12 mouse cellular contexts compared by ENCODE assay signal in the genomic region with DNA sequence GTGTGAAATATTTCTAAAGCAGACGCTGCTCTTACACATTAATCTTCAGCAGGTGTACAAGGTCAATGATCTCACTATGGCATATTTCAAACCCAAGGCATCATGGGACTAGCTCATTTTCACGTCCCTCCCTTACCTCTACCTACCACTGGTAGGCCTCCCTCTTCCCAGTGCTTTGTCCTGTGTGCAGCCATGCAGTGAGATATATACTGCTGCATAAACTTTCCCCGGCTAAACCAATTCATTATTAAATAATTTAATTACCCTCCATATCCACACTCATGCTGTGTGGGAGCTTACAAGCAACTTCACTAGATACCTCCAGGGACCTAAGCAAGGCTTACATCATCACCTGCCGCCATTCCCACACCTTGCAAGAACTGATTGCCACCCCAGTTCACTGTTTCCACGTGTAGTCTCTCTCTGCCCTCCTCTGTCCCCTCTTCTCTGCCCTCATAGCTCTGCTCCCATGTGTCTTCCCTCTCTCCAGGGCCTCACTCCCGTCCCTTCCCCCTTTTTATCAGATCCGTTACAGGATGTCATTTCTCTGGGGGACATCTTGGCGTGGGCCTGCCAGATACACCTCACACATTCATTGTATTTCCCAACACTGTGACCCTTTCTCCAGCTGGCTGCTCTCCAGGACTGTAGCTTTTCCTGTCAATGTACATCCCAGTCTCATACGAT.
DNase-seq lines count a peak whose midpoint lies in the region; ATAC-seq and TF ChIP-seq lines count a peak whose summit lies in the region.
"Had no signal": no experiment of that assay in that cellular context is flagged by ENCODE, and none has a peak within 500 bp of the region (broad histone marks: within the 10 kb centered on the region; RNA-seq: fewer than 3 reads in every experiment).

No protein-coding gene starts in this region.

- peak overlapping the region; percentile 64 for H3K27ac ChIP-seq in heart, embryonic 15.5 days
- 0 out of 2 replicates have a peak overlapping the region, but pooled peaks have one; percentile 5 for H3K27ac ChIP-seq in liver, embryonic 11.5 days (ENCODE audit: low read depth, low read length)
- no peak overlapping the region for H3K27ac ChIP-seq in liver, embryonic 12.5 days
- H3K27ac ChIP-seq in limb, embryonic 14.5 days (replicated peaks; ENCODE audit: low read depth, low read length): no peak overlapping the region
- H3K27ac ChIP-seq in layer of hippocampus, adult 2 months: no peak overlapping the region

- H3K4me2 ChIP-seq in heart, embryonic 15.5 days: no peak overlapping the region
- H3K4me2 ChIP-seq in liver, embryonic 11.5 days: no peak overlapping the region
- H3K4me2 ChIP-seq in liver, embryonic 12.5 days: no peak overlapping the region
- H3K4me2 ChIP-seq in limb, embryonic 14.5 days (replicated peaks; ENCODE audit: low read depth, low read length, severe bottlenecking): no peak overlapping the region

- H3K36me3 ChIP-seq in heart, embryonic 15.5 days: no peaks in the 10 kb centered on the region
- H3K36me3 ChIP-seq in liver, embryonic 11.5 days (ENCODE audit: control insufficient read depth, insufficient read depth, low read length): no peaks in the 10 kb centered on the region; the same call in 1 of the 2 replicates
- H3K36me3 ChIP-seq in liver, embryonic 12.5 days: no peaks in the 10 kb centered on the region
- no peaks in the 10 kb centered on the region for H3K36me3 ChIP-seq in limb, embryonic 14.5 days (ENCODE audit: control insufficient read depth, insufficient read depth, low read length)

- no peaks in the 10 kb centered on the region for H3K9me3 ChIP-seq in heart, embryonic 15.5 days (replicated peaks)
- H3K9me3 ChIP-seq in liver, embryonic 11.5 days (ENCODE audit: control insufficient read depth, low read length): no peaks in the 10 kb centered on the region
- H3K9me3 ChIP-seq in liver, embryonic 12.5 days (replicated peaks): no peaks in the 10 kb centered on the region
- no peaks in the 10 kb centered on the region for H3K9me3 ChIP-seq in limb, embryonic 14.5 days (ENCODE audit: control insufficient read depth, low read length)

- no peak overlapping the region for H3K4me3 ChIP-seq in heart, embryonic 15.5 days
- no peak overlapping the region for H3K4me3 ChIP-seq in liver, embryonic 11.5 days (ENCODE audit: low read depth, low read length)
- H3K4me3 ChIP-seq in liver, embryonic 12.5 days: no peak overlapping the region
- H3K4me3 ChIP-seq in limb, embryonic 14.5 days (replicated peaks; ENCODE audit: low read length): no peak overlapping the region
- H3K4me3 ChIP-seq in layer of hippocampus, adult 2 months: no peak overlapping the region
- H3K4me3 ChIP-seq: myocyte had no signal

- intact Hi-C loops in heart, postnatal 25 days (cut with DNase I): loop anchor here (2.0 kb wide), 1 partner anchor 17 kb away; no protein-coding TSS in a partner anchor

- H3K27me3 ChIP-seq in heart, embryonic 15.5 days: no peaks in the 10 kb centered on the region
- H3K27me3 ChIP-seq in liver, embryonic 11.5 days (replicated peaks; ENCODE audit: control insufficient read depth, insufficient read depth, low read length): no peaks in the 10 kb centered on the region
- H3K27me3 ChIP-seq in liver, embryonic 12.5 days (replicated peaks): no peaks in the 10 kb centered on the region
- no peaks in the 10 kb centered on the region for H3K27me3 ChIP-seq in limb, embryonic 14.5 days (ENCODE audit: control insufficient read depth, insufficient read depth, low read length)

- TF ChIP-seq CTCF in brain, embryonic 14.5 days (IDR thresholded peaks at IDR 0.05; ENCODE audit: borderline replicate concordance, extremely low read depth, insufficient read depth, insufficient read length): no peak
- no peak for TF ChIP-seq CTCF in layer of hippocampus, adult 2 months (conservative IDR thresholded peaks at IDR 0.05)

- no peak for DNase-seq in heart, postnatal 25 days (ENCODE audit: low spot score)
- DNase-seq in liver, embryonic 11.5 days (ENCODE audit: low spot score): no peak
- peak; percentile 16 for DNase-seq in brain, embryonic 14.5 days (ENCODE audit: low read depth)
- peak; percentile 10 for DNase-seq in limb, embryonic 14.5 days (ENCODE audit: low spot score)
- DNase-seq in left cerebral cortex, adult 11 months (ENCODE audit: low spot score): no peak
- no peak for DNase-seq in layer of hippocampus, adult 2 months (ENCODE audit: low spot score in 2 of 2)
- DNase-seq: cerebellum, adult 9-11 months; lung, postnatal 14 days; right cerebral cortex, postnatal 14 days had no signal

- peak; percentile 71; the same call in 1 of the 2 replicates for ATAC-seq in heart, embryonic 15.5 days (replicated peaks; ENCODE audit: insufficient number of reproducible peaks, insufficient read depth, low FRiP score, low read depth)
- 0 out of 2 replicates have a peak, but pooled peaks have one; percentile 29 for ATAC-seq in liver, embryonic 11.5 days (replicated peaks; ENCODE audit: low FRiP score)
- ATAC-seq in liver, embryonic 12.5 days: no peak
- no peak for ATAC-seq in limb, embryonic 14.5 days (ENCODE audit: low FRiP score, low read depth)

- 37% methylated on average over 9 of the region's 9 CpGs for WGBS in heart, embryonic 15.5 days
- 63% methylated on average over 9 of the region's 9 CpGs for WGBS in liver, embryonic 11.5 days
- 55% methylated on average over 9 of the region's 9 CpGs for WGBS in liver, embryonic 12.5 days (ENCODE audit: insufficient replicate concordance)
- 56% methylated on average over 9 of the region's 9 CpGs for WGBS in limb, embryonic 14.5 days

- H3K4me1 ChIP-seq in heart, embryonic 15.5 days (replicated peaks): peaks cover 52% of the 10 kb centered on the region
- peaks cover 24% of the 10 kb centered on the region for H3K4me1 ChIP-seq in liver, embryonic 11.5 days (replicated peaks; ENCODE audit: control insufficient read depth, insufficient read depth, low read length)
- peaks cover 36% of the 10 kb centered on the region for H3K4me1 ChIP-seq in liver, embryonic 12.5 days
- peaks cover 26% of the 10 kb centered on the region for H3K4me1 ChIP-seq in limb, embryonic 14.5 days (ENCODE audit: control insufficient read depth, insufficient read depth, low read length)

- no peak overlapping the region for H3K9ac ChIP-seq in heart, embryonic 15.5 days
- no peak overlapping the region for H3K9ac ChIP-seq in liver, embryonic 11.5 days (ENCODE audit: low read depth, low read length)
- no peak overlapping the region for H3K9ac ChIP-seq in liver, embryonic 12.5 days
- H3K9ac ChIP-seq in limb, embryonic 14.5 days (ENCODE audit: low read depth, low read length, severe bottlenecking): no peak overlapping the region

- no peak for TF ChIP-seq POLR2A in brain, embryonic 14.5 days (IDR thresholded peaks at IDR 0.05; ENCODE audit: borderline replicate concordance, extremely low read depth, insufficient read depth, insufficient read length, poor library complexity, severe bottlenecking)
- TF ChIP-seq POLR2A in limb, embryonic 14.5 days (IDR thresholded peaks at IDR 0.05; ENCODE audit: borderline replicate concordance, extremely low read depth, insufficient read depth, insufficient read length): no peak

Comparison
In these comparisons a context has a peak if more than half of its experiments do, and no peak if none do; other contexts are left out.
1. ATAC-seq: peak in heart, embryonic 15.5 days (single experiment) and liver, embryonic 11.5 days (single experiment); none in liver, embryonic 12.5 days (single experiment) and limb, embryonic 14.5 days (single experiment).
2. H3K27ac ChIP-seq: peak in heart, embryonic 15.5 days (single experiment) and liver, embryonic 11.5 days (single experiment); none in liver, embryonic 12.5 days (single experiment), limb, embryonic 14.5 days (single experiment) and layer of hippocampus, adult 2 months (single experiment).
3. DNase-seq: peak in brain, embryonic 14.5 days (single experiment) and limb, embryonic 14.5 days (single experiment); none in heart, postnatal 25 days (single experiment), liver, embryonic 11.5 days (single experiment), left cerebral cortex, adult 11 months (single experiment) and layer of hippocampus, adult 2 months (0 of 2).